Mouse (Mus musculus) embryonic facial prominence, embryonic 11.5 days (tissue): ENCODE results near the gene Sftpd. TPM values are rescaled to one million over a fixed set of nuclear protein-coding genes. Genes with fewer than 3 reads are reported as not detected.

ENCODE experiments used
- ATAC-seq: fragments of 200-750 bp; cut with Nextera tagmentation; replicated peaks from 2 replicates; pipeline ENCODE4 v1.8.0; 2017; ENCODE audit warnings: low read depth; ENCODE audit not compliant: insufficient number of reproducible peaks, low FRiP score, low TSS enrichment
- DNase-seq: peaks from one replicate; pipeline ENCODE4 v3.0.0-alpha.2; 2015; ENCODE audit warnings: low spot score
- H3K27ac ChIP-seq: fragments of 300-500 bp; sonication (generic); replicated peaks from 2 replicates; pipeline ENCODE4 v1.5.1; 2014; ENCODE audit warnings: mild to moderate bottlenecking, low read depth, low read length, control low read depth
- H3K27me3 ChIP-seq: fragments of 300-500 bp; sonication (generic); 2 replicates; pipeline ENCODE4 v1.6.1; 2014; ENCODE audit warnings: mild to moderate bottlenecking, low read length, moderate library complexity, mixed read lengths; ENCODE audit not compliant: control insufficient read depth, insufficient read depth
- H3K36me3 ChIP-seq: fragments of 300-500 bp; sonication (generic); replicated peaks from 2 replicates; pipeline ENCODE4 v1.6.1; 2014; ENCODE audit warnings: low read depth, mild to moderate bottlenecking, low read length, moderate library complexity, mixed read lengths; ENCODE audit not compliant: control insufficient read depth, insufficient read depth
- H3K4me1 ChIP-seq: fragments of 300-500 bp; sonication (generic); 2 replicates; pipeline ENCODE4 v1.6.1; 2014; ENCODE audit warnings: low read length, mixed read lengths; ENCODE audit not compliant: control insufficient read depth, insufficient read depth
- H3K4me2 ChIP-seq: fragments of 300-500 bp; sonication (generic); 2 replicates; pipeline ENCODE4 v1.6.1; 2014; ENCODE audit warnings: low read depth, mild to moderate bottlenecking, control low read depth, low read length, moderate library complexity
- H3K4me3 ChIP-seq: fragments of 300-500 bp; sonication (generic); 2 replicates; pipeline ENCODE4 v1.5.1; 2014; ENCODE audit warnings: low read depth, low read length, control low read depth
- H3K9ac ChIP-seq: fragments of 300-500 bp; sonication (generic); replicated peaks from 2 replicates; pipeline ENCODE4 v1.6.1; 2014; ENCODE audit warnings: mild to moderate bottlenecking, control low read depth, low read length
- H3K9me3 ChIP-seq: fragments of 300-500 bp; sonication (generic); replicated peaks from 2 replicates; pipeline ENCODE4 v1.6.1; 2016; ENCODE audit warnings: mild to moderate bottlenecking, low read length, inconsistent platforms, mixed read lengths; ENCODE audit not compliant: control insufficient read depth
- WGBS: fragments of 180-500 bp; shearing (Covaris S2); extraction: QIAGEN DNeasy Blood & Tissue Kit; methylation state at CpG from one replicate; pipeline ENCODE4 v1.1.7; 2014; 5-methylcytosine and 5-hydroxymethylcytosine counted together
- polyA plus RNA-seq: library from polyadenylated mRNA; unstranded; fragments of >200 nt; fragmentation: Nextera tagmentation; extraction: Ambion mirVana; gene quantifications from 2 replicates; pipeline ENCODE4 v1.2.1, GENCODE M21; 2014

Gene Sftpd
- polyA plus RNA-seq, 1 experiment from 2014 or later = not detected

DNA sequence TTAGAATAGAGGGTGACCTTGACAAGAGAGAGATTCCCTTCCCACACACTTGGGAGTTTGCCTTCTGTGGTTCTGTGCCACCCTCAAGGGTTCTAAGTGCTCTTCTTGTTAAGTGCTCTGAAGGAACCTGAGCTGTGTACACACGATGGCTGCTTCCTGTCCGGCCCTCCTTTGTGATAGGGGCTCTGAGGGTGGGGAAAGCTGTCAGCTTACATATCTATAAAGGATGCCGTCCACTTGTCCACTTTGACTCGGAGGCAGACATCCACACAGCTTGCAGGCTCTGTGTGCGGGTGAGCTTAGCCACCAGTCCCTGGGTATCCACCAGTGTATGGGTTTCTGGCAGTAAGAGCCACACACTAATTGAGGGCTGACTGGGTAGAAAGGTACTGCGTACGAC lies 53.4 kb downstream of the Sftpd start, which contains the start of gene Sftpa1:
Sftpa1 (plus strand) TSS at position 243 of the 400 bp plus-strand sequence.
- Histone ChIP-seq H3K4me2 (no peak within 1 kb of the TSS), H3K27me3 (no peaks in the 10 kb centered on the region), H3K9me3 (no peaks in the 10 kb centered on the region), H3K36me3 (no peaks in the 10 kb centered on the region), H3K27ac (no peak within 1 kb of the TSS), H3K4me3 (no peak within 1 kb of the TSS), H3K9ac (no peak within 1 kb of the TSS), H3K4me1 (no peaks in the 10 kb centered on the region)
- ATAC-seq (no peak), DNase-seq (no peak)
- 83% methylated on average over 7 of the region's 7 CpGs for WGBS

GRCm38 (mm10) chr14:41127997-41128396 lies 57.0 kb downstream of the Sftpd start:
- WGBS = 16% methylated on average over 4 of the region's 4 CpGs

GRCm38 (mm10) chr14:41124683-41125082 lies 60.3 kb downstream of the Sftpd start:
- no peaks in the 10 kb centered on the region for H3K27me3 ChIP-seq
- no peaks in the 10 kb centered on the region for H3K9me3 ChIP-seq
- 86% methylated on average over 5 of the region's 5 CpGs for WGBS
- H3K9ac ChIP-seq = no peak overlapping the region
- H3K27ac ChIP-seq = no peak overlapping the region
- DNase-seq (no peak), ATAC-seq (no peak)
- no peaks in the 10 kb centered on the region for H3K36me3 ChIP-seq
- no peaks in the 10 kb centered on the region for H3K4me1 ChIP-seq
- no peak overlapping the region for H3K4me3 ChIP-seq
- H3K4me2 ChIP-seq = no peak overlapping the region

More at GRCm38 (mm10) chr14:41127997-41128396, 57.0 kb downstream of the Sftpd start:
- DNase-seq (peak; percentile 66), ATAC-seq (no peak)
- no peak overlapping the region for H3K27ac ChIP-seq
- H3K4me1 ChIP-seq = no peaks in the 10 kb centered on the region
- no peaks in the 10 kb centered on the region for H3K36me3 ChIP-seq
- H3K4me3 ChIP-seq = no peak overlapping the region
- no peaks in the 10 kb centered on the region for H3K27me3 ChIP-seq
- no peak overlapping the region for H3K9ac ChIP-seq
- no peaks in the 10 kb centered on the region for H3K9me3 ChIP-seq
- no peak overlapping the region for H3K4me2 ChIP-seq

Other genes with a start within 250 kb of the Sftpd start
- gene Tspan14, start 218.3 kb downstream of the Sftpd start, polyA plus RNA-seq = 92.5 and 95.0 TPM in 2 replicates
- 33.1 and 42.1 TPM in 2 replicates for gene Fam213a, start 171.4 kb downstream of the Sftpd start, polyA plus RNA-seq
- not detected in 2 replicates for gene Dydc2, start 115.9 kb downstream of the Sftpd start, polyA plus RNA-seq
- not detected in 2 replicates for gene Dydc1, start 112.2 kb downstream of the Sftpd start, polyA plus RNA-seq
- not detected in 2 replicates for gene Mat1a, start 80.1 kb downstream of the Sftpd start, polyA plus RNA-seq
- not detected in 2 replicates for gene Sftpa1, start 53.4 kb downstream of the Sftpd start, polyA plus RNA-seq
- not detected in 2 replicates for gene Mbl1, start 33.7 kb downstream of the Sftpd start, polyA plus RNA-seq
- 0.11 TPM in 2 replicates for gene Gm2832, start 93.7 kb upstream of the Sftpd start, polyA plus RNA-seq
- not detected in 2 replicates for gene Gm5798, start 163.5 kb upstream of the Sftpd start, polyA plus RNA-seq
- gene Gm7945, start 201.2 kb upstream of the Sftpd start, polyA plus RNA-seq = not detected in 2 replicates
- gene Gm6482, start 223.1 kb upstream of the Sftpd start, polyA plus RNA-seq = not detected in 2 replicates